Mouse (Mus musculus) bone marrow macrophage, adult 2 months (primary cell): Measurements from ENCODE around the gene Rsbn1l. TPM values are rescaled to one million over a fixed set of nuclear protein-coding genes. Genes with fewer than 3 reads are reported as not detected.
A peak's percentile ranks its signal among the peaks of the same experiment; 100 is the strongest.

ENCODE experiments used
- H3K27ac ChIP-seq: 2 replicates; pipeline ENCODE4 v1.5.1; 2012; ENCODE audit warnings: low read depth, low read length; ENCODE audit not compliant: insufficient read depth
- H3K4me1 ChIP-seq: 2 replicates; pipeline ENCODE4 v1.6.1; 2012; ENCODE audit warnings: low read length; ENCODE audit not compliant: control insufficient read depth, insufficient read depth
- H3K4me3 ChIP-seq: 2 replicates; pipeline ENCODE4 v1.5.1; 2012; ENCODE audit warnings: mild to moderate bottlenecking, low read length, moderate library complexity; ENCODE audit not compliant: insufficient read depth
- CTCF ChIP-seq: IDR thresholded peaks from 2 replicates; pipeline ENCODE4 v1.5.1; 2012; ENCODE audit warnings: low read depth, mild to moderate bottlenecking, low read length, moderate library complexity
- POLR2A ChIP-seq: IDR thresholded peaks from 2 replicates; pipeline ENCODE4 v1.6.1; 2012; ENCODE audit warnings: mild to moderate bottlenecking, low read depth, low read length, borderline replicate concordance
- polyA plus RNA-seq: library from polyadenylated mRNA; stranded (reverse); fragments of >200 nt; gene quantifications from 2 replicates; pipeline ENCODE4 v1.2.4, GENCODE M21; 2012; ENCODE audit not compliant: missing spikeins, insufficient read depth, insufficient read length

The Rsbn1l gene
- polyA plus RNA-seq, 1 experiment = 34.7 TPM

- no peak for TF ChIP-seq POLR2A
- no peak for TF ChIP-seq CTCF
- no peak overlapping the region for H3K4me3 ChIP-seq
- H3K27ac ChIP-seq = no peak overlapping the region
- peaks cover 13% of the 10 kb centered on the region for H3K4me1 ChIP-seq
Observed at GRCm38 (mm10) chr5:20973069-20973468, 16.9 kb upstream of the Rsbn1l start.

- Histone ChIP-seq H3K27ac (0 out of 2 replicates have a peak overlapping the region, but pooled peaks have one; percentile 38), H3K4me1 (peaks cover 19% of the 10 kb centered on the region), H3K4me3 (no peak overlapping the region)
- no peak for TF ChIP-seq CTCF
- no peak for TF ChIP-seq POLR2A
Observed at GRCm38 (mm10) chr5:20968963-20969362, 12.8 kb upstream of the Rsbn1l start.

GRCm38 (mm10) chr5:20968493-20968892 is 12.3 kb upstream of the Rsbn1l start:
- TF ChIP-seq CTCF = no peak
- TF ChIP-seq POLR2A = no peak
- peak overlapping the region; percentile 38 for H3K27ac ChIP-seq
- H3K4me1 ChIP-seq = peaks cover 19% of the 10 kb centered on the region
- no peak overlapping the region for H3K4me3 ChIP-seq

- H3K27ac ChIP-seq = peak overlapping the region; percentile 38
- TF ChIP-seq POLR2A = no peak
- no peak for TF ChIP-seq CTCF
- H3K4me1 ChIP-seq = peaks cover 15% of the 10 kb centered on the region
- H3K4me3 ChIP-seq = peak overlapping the region; percentile 32
Observed at GRCm38 (mm10) chr5:20967942-20968341, 11.7 kb upstream of the Rsbn1l start.

- no peak overlapping the region for H3K27ac ChIP-seq
- no peak overlapping the region for H3K4me3 ChIP-seq
- TF ChIP-seq CTCF (no peak), POLR2A (no peak)
- H3K4me1 ChIP-seq = peaks cover 12% of the 10 kb centered on the region
Observed at GRCm38 (mm10) chr5:20964446-20964845, 8.2 kb upstream of the Rsbn1l start.

GRCm38 (mm10) chr5:20963295-20963694 is 7.1 kb upstream of the Rsbn1l start:
- Histone ChIP-seq H3K4me3 (no peak overlapping the region), H3K4me1 (peaks cover 6% of the 10 kb centered on the region), H3K27ac (no peak overlapping the region)
- TF ChIP-seq CTCF (no peak), POLR2A (no peak)

GRCm38 (mm10) chr5:20960927-20961326 is 4.7 kb upstream of the Rsbn1l start:
- H3K4me1 ChIP-seq = no peaks in the 10 kb centered on the region; the same call in 1 of the 2 replicates
- TF ChIP-seq CTCF (no peak), POLR2A (no peak)
- H3K27ac ChIP-seq = no peak overlapping the region
- H3K4me3 ChIP-seq = no peak overlapping the region

- Histone ChIP-seq H3K27ac (peak overlapping the region; percentile 5), H3K4me3 (peak overlapping the region; percentile 16), H3K4me1 (peaks cover 16% of the 10 kb centered on the region)
- TF ChIP-seq POLR2A = no peak
- TF ChIP-seq CTCF = no peak
Observed at GRCm38 (mm10) chr5:20955114-20955835, 923 bp downstream of the Rsbn1l start.

- H3K27ac ChIP-seq = peak overlapping the region; percentile 84
- H3K4me1 ChIP-seq = peaks cover 25% of the 10 kb centered on the region
- TF ChIP-seq CTCF (no peak), POLR2A (no peak)
- H3K4me3 ChIP-seq = peak overlapping the region; percentile 92
Observed at GRCm38 (mm10) chr5:20952337-20952925, 3.8 kb downstream of the Rsbn1l start.

- peaks cover 31% of the 10 kb centered on the region for H3K4me1 ChIP-seq
- no peak for TF ChIP-seq CTCF
- peak; percentile 94; the same call in 1 of the 2 replicates for TF ChIP-seq POLR2A
- H3K4me3 ChIP-seq = peak overlapping the region; percentile 99
- H3K27ac ChIP-seq = peak overlapping the region; percentile 91
Observed at GRCm38 (mm10) chr5:20951666-20952281, 4.4 kb downstream of the Rsbn1l start.
